Mouse (Mus musculus) spleen, postnatal 4 days (tissue): ENCODE data around the gene Mdm2.

Experiments
- DNase-seq, 2 experiments: peaks; one replicate each; pipeline ENCODE4 v3.0.0; 2022; ENCODE audit warnings: low spot score in 2 of 2

The Mdm2 gene

GRCm38 (mm10) chr10:117669449-117670090 is 41.0 kb downstream of the Mdm2 start:
- no peak for DNase-seq

- DNase-seq, result no peak
These were observed 41.8 kb downstream of the Mdm2 start for GRCm38 (mm10) chr10:117668546-117669300.

- no peak for DNase-seq
These were observed 42.7 kb downstream of the Mdm2 start for GRCm38 (mm10) chr10:117667663-117668507.

- DNase-seq, result no peak
These were observed 43.5 kb downstream of the Mdm2 start for GRCm38 (mm10) chr10:117666947-117667630.

GRCm38 (mm10) chr10:117666361-117666760 is 44.2 kb downstream of the Mdm2 start:
- no peak for DNase-seq

GRCm38 (mm10) chr10:117665376-117666275 is 44.9 kb downstream of the Mdm2 start:
- no peak for DNase-seq

- DNase-seq, result no peak
These were observed 45.7 kb downstream of the Mdm2 start for GRCm38 (mm10) chr10:117664926-117665209.

- no peak for DNase-seq
These were observed 46.2 kb downstream of the Mdm2 start for GRCm38 (mm10) chr10:117664208-117664925.

- no peak for DNase-seq
These were observed 46.7 kb downstream of the Mdm2 start for GRCm38 (mm10) chr10:117663865-117664200.

GRCm38 (mm10) chr10:117663056-117663864 is 47.3 kb downstream of the Mdm2 start:
- DNase-seq, result no peak

- no peak for DNase-seq
These were observed 48.1 kb downstream of the Mdm2 start for GRCm38 (mm10) chr10:117662316-117663055.

GRCm38 (mm10) chr10:117659819-117660218 is 50.7 kb downstream of the Mdm2 start:
- DNase-seq, result no peak

GRCm38 (mm10) chr10:117659430-117659813 is 51.1 kb downstream of the Mdm2 start:
- no peak for DNase-seq

- DNase-seq, result no peak
These were observed 51.8 kb downstream of the Mdm2 start for GRCm38 (mm10) chr10:117658522-117659429.

- no peak for DNase-seq
These were observed 52.8 kb downstream of the Mdm2 start for GRCm38 (mm10) chr10:117657659-117658306.

- DNase-seq, result no peak
These were observed 53.4 kb downstream of the Mdm2 start for GRCm38 (mm10) chr10:117656985-117657658.

GRCm38 (mm10) chr10:117656662-117656962 is 53.9 kb downstream of the Mdm2 start:
- no peak for DNase-seq
